Mouse (Mus musculus) frontal cortex, postnatal 36 days (tissue): ENCODE measurements around the gene Haus3.

Experiments used
- DNase-seq, 2 experiments: peaks; one replicate each; pipeline ENCODE4 v3.0.0; 2022; ENCODE audit warnings: low spot score in 2 of 2

Gene Haus3

GRCm38 (mm10) chr5:34186961-34187391 lies 17.6 kb upstream of the Haus3 start:
- peak in 1 of 2 experiments; percentile 24 for DNase-seq

GRCm38 (mm10) chr5:34186391-34186790 lies 17.1 kb upstream of the Haus3 start:
- no peak for DNase-seq

GRCm38 (mm10) chr5:34185791-34186190 lies 16.5 kb upstream of the Haus3 start:
- DNase-seq, result no peak

GRCm38 (mm10) chr5:34185051-34185580 lies 15.8 kb upstream of the Haus3 start:
- peak in 1 of 2 experiments; percentile 0 for DNase-seq

- peak in 1 of 2 experiments; percentile 1 for DNase-seq
Observed at GRCm38 (mm10) chr5:34183976-34184375, 14.6 kb upstream of the Haus3 start.

GRCm38 (mm10) chr5:34183156-34183880 lies 14.0 kb upstream of the Haus3 start:
- no peak for DNase-seq

- DNase-seq, result no peak
Observed at GRCm38 (mm10) chr5:34182486-34182885, 13.2 kb upstream of the Haus3 start.

- no peak for DNase-seq
Observed at GRCm38 (mm10) chr5:34177821-34178220, 8.5 kb upstream of the Haus3 start.

- peak in 1 of 2 experiments; percentile 4 for DNase-seq
Observed at GRCm38 (mm10) chr5:34177091-34177490, 7.8 kb upstream of the Haus3 start.

GRCm38 (mm10) chr5:34176691-34177090 lies 7.4 kb upstream of the Haus3 start:
- no peak for DNase-seq

GRCm38 (mm10) chr5:34175403-34175694 lies 6.0 kb upstream of the Haus3 start:
- DNase-seq, result no peak

- no peak for DNase-seq
Observed at GRCm38 (mm10) chr5:34174550-34175402, 5.4 kb upstream of the Haus3 start.

GRCm38 (mm10) chr5:34174021-34174420 lies 4.7 kb upstream of the Haus3 start:
- no peak for DNase-seq

- DNase-seq, result peak; percentile 39 to 49
Observed at GRCm38 (mm10) chr5:34170726-34171125, 1.4 kb upstream of the Haus3 start.

GRCm38 (mm10) chr5:34169954-34170353 lies 627 bp upstream of the Haus3 start:
- DNase-seq, result no peak

- no peak for DNase-seq
Observed at GRCm38 (mm10) chr5:34167857-34168256, 1.5 kb downstream of the Haus3 start.

- no peak for DNase-seq
Observed at GRCm38 (mm10) chr5:34165793-34166192, 3.5 kb downstream of the Haus3 start.

GRCm38 (mm10) chr5:34148476-34148875 lies 20.9 kb downstream of the Haus3 start:
- no peak for DNase-seq

GRCm38 (mm10) chr5:34147554-34147953 lies 21.8 kb downstream of the Haus3 start:
- no peak for DNase-seq

GRCm38 (mm10) chr5:34139751-34140150 lies 29.6 kb downstream of the Haus3 start:
- peak; percentile 27 to 30 for DNase-seq

- peak in 1 of 2 experiments; percentile 34 for DNase-seq
Observed at GRCm38 (mm10) chr5:34132731-34133130, 36.6 kb downstream of the Haus3 start.

- no peak for DNase-seq
Observed at GRCm38 (mm10) chr5:34124131-34124530, 45.2 kb downstream of the Haus3 start.
